11 mouse cellular contexts compared by ENCODE assay signal in genomic region chr11:78600496-78600895, GRCm38 (mm10). TPM values are rescaled to one million over a fixed set of nuclear protein-coding genes. Genes with fewer than 3 reads are reported as not detected.
DNase-seq lines count a peak whose midpoint lies in the region; ATAC-seq and TF ChIP-seq lines count a peak whose summit lies in the region.
"Had no signal": no experiment of that assay in that cellular context is flagged by ENCODE, and none has a peak within 500 bp of the region (broad histone marks: within the 10 kb centered on the region; RNA-seq: fewer than 3 reads in every experiment).

No protein-coding gene starts in this region.

- H3K4me3 ChIP-seq in hindbrain, embryonic 13.5 days, result no peak overlapping the region
- no peak overlapping the region for H3K4me3 ChIP-seq in hindbrain, embryonic 14.5 days (replicated peaks; ENCODE audit: low read length)
- no peak overlapping the region for H3K4me3 ChIP-seq in thymus, adult 2 months (ENCODE audit: control insufficient read depth, insufficient read depth, low read length)

- peaks cover 11% of the 10 kb centered on the region for H3K36me3 ChIP-seq in hindbrain, embryonic 13.5 days
- peaks cover 4% of the 10 kb centered on the region for H3K36me3 ChIP-seq in hindbrain, embryonic 14.5 days (replicated peaks; ENCODE audit: control insufficient read depth, insufficient read depth)
- no peaks in the 10 kb centered on the region for H3K36me3 ChIP-seq in thymus, adult 2 months (ENCODE audit: control insufficient read depth, insufficient read depth, low read length)

- 0 out of 2 replicates have a peak overlapping the region, but pooled peaks have one; percentile 8 for H3K27ac ChIP-seq in hindbrain, embryonic 13.5 days
- H3K27ac ChIP-seq in hindbrain, embryonic 14.5 days, result no peak overlapping the region
- H3K27ac ChIP-seq in thymus, adult 2 months (ENCODE audit: control insufficient read depth, insufficient read depth, low read length), result no peak overlapping the region
- H3K27ac ChIP-seq: liver, embryonic 14.5 days had no signal

- no peak for TF ChIP-seq POLR2A in thymus, adult 2 months (IDR thresholded peaks at IDR 0.05; ENCODE audit: control insufficient read depth, extremely low read depth, insufficient read depth, low read length, poor library complexity)

- TF ChIP-seq CTCF in thymus, adult 2 months (IDR thresholded peaks at IDR 0.05; ENCODE audit: borderline replicate concordance, control insufficient read depth, extremely low read depth, insufficient read depth, low read length, poor library complexity), result no peak

- ATAC-seq in hindbrain, embryonic 13.5 days (ENCODE audit: low FRiP score), result no peak
- ATAC-seq in hindbrain, embryonic 14.5 days (ENCODE audit: low FRiP score), result no peak

- no peak overlapping the region for H3K4me2 ChIP-seq in hindbrain, embryonic 13.5 days
- H3K4me2 ChIP-seq in hindbrain, embryonic 14.5 days (replicated peaks), result no peak overlapping the region

- H3K9ac ChIP-seq in hindbrain, embryonic 13.5 days, result no peak overlapping the region
- no peak overlapping the region for H3K9ac ChIP-seq in hindbrain, embryonic 14.5 days
- H3K9ac ChIP-seq: liver, embryonic 14.5 days had no signal

- H3K4me1 ChIP-seq in hindbrain, embryonic 13.5 days (replicated peaks), result peaks cover 7% of the 10 kb centered on the region
- peaks cover 4% of the 10 kb centered on the region; the same call in 1 of the 2 replicates for H3K4me1 ChIP-seq in hindbrain, embryonic 14.5 days (replicated peaks; ENCODE audit: control insufficient read depth, insufficient read depth, low read length)
- H3K4me1 ChIP-seq in thymus, adult 2 months (replicated peaks; ENCODE audit: control insufficient read depth, insufficient read depth, low read length), result peaks cover 2% of the 10 kb centered on the region

- H3K27me3 ChIP-seq in hindbrain, embryonic 13.5 days, result no peaks in the 10 kb centered on the region
- H3K27me3 ChIP-seq in hindbrain, embryonic 14.5 days (ENCODE audit: control insufficient read depth, insufficient read depth, low read length), result no peaks in the 10 kb centered on the region
- no peaks in the 10 kb centered on the region for H3K27me3 ChIP-seq in thymus, adult 2 months (ENCODE audit: control insufficient read depth, insufficient read depth, low read length)

- 87% methylated on average over 3 of the region's 3 CpGs for WGBS in hindbrain, embryonic 13.5 days
- 90% methylated on average over 3 of the region's 3 CpGs for WGBS in hindbrain, embryonic 14.5 days
- 69% methylated on average over 3 of the region's 3 CpGs for WGBS in thymus, adult 2 months

- DNase-seq in hindbrain, embryonic 14.5 days (ENCODE audit: low spot score), result no peak
- peak; percentile 9 for DNase-seq in thymus, postnatal 25 days
- no peak for DNase-seq in thymus, adult 2 months
- peak; percentile 61 for DNase-seq in lung, postnatal 36 days
- no peak for DNase-seq in urinary bladder, postnatal 36 days (ENCODE audit: low spot score in 2 of 2)
- no peak for DNase-seq in urinary bladder, postnatal 10 days (ENCODE audit: low spot score)
- no peak for DNase-seq in retina, embryonic 14.5 days (ENCODE audit: low spot score)
- DNase-seq: cerebellum, adult 2 months had no signal

- H3K9me3 ChIP-seq in hindbrain, embryonic 13.5 days, result no peaks in the 10 kb centered on the region
- no peaks in the 10 kb centered on the region for H3K9me3 ChIP-seq in hindbrain, embryonic 14.5 days (ENCODE audit: control insufficient read depth, low read length)
- H3K9me3 ChIP-seq: G1E had no signal

RNA-seq across cellular contexts. Expression of gene Tmem97, which starts 49.9 kb away (rescaled TPM):
- polyA plus RNA-seq in hindbrain, embryonic 13.5 days (2015; fragmentation: Nextera tagmentation; extraction: Ambion mirVana), result 28.5 and 30.5 TPM in 2 replicates
- 38.2 and 49.3 TPM in 2 replicates for polyA plus RNA-seq in hindbrain, embryonic 14.5 days (2014; fragmentation: Nextera tagmentation; extraction: Ambion mirVana)
- polyA plus RNA-seq in thymus, adult 2 months (2012; rRNA removed), result 20.6 and 21.6 TPM in 2 replicates

Comparison
In these comparisons a context has a peak if more than half of its experiments do, and no peak if none do; other contexts are left out.
1. DNase-seq: peak in thymus, postnatal 25 days (single experiment) and lung, postnatal 36 days (single experiment); none in hindbrain, embryonic 14.5 days (single experiment), thymus, adult 2 months (single experiment), urinary bladder, postnatal 36 days (0 of 2), urinary bladder, postnatal 10 days (single experiment) and retina, embryonic 14.5 days (single experiment).